Mouse (Mus musculus) embryonic facial prominence, embryonic 12.5 days (tissue): Measurements from ENCODE around the gene Tanc1. TPM values are rescaled to one million over a fixed set of nuclear protein-coding genes. Genes with fewer than 3 reads are reported as not detected.

Source experiments
- ATAC-seq: fragments of 200-750 bp; cut with Nextera tagmentation; 2 replicates; pipeline ENCODE4 v1.8.0; 2017; ENCODE audit not compliant: insufficient number of reproducible peaks, insufficient read depth, low FRiP score, low TSS enrichment
- H3K27ac ChIP-seq: fragments of 300-500 bp; sonication (generic); 2 replicates; pipeline ENCODE4 v1.5.1; 2016; ENCODE audit warnings: mild to moderate bottlenecking
- H3K27me3 ChIP-seq: fragments of 300-500 bp; sonication (generic); 2 replicates; pipeline ENCODE4 v1.6.1; 2016; ENCODE audit warnings: mild to moderate bottlenecking, moderate library complexity
- H3K36me3 ChIP-seq: fragments of 300-500 bp; sonication (generic); 2 replicates; pipeline ENCODE4 v1.6.1; 2016; ENCODE audit warnings: mild to moderate bottlenecking
- H3K4me1 ChIP-seq: fragments of 300-500 bp; sonication (generic); 2 replicates; pipeline ENCODE4 v1.6.1; 2016
- H3K4me2 ChIP-seq: fragments of 300-500 bp; sonication (generic); replicated peaks from 2 replicates; pipeline ENCODE4 v1.6.1; 2016; ENCODE audit warnings: mild to moderate bottlenecking, moderate library complexity
- H3K4me3 ChIP-seq: fragments of 300-500 bp; sonication (generic); 2 replicates; pipeline ENCODE4 v1.5.1; 2016; ENCODE audit warnings: mild to moderate bottlenecking
- H3K9ac ChIP-seq: fragments of 300-500 bp; sonication (generic); 2 replicates; pipeline ENCODE4 v1.6.1; 2016; ENCODE audit warnings: mild to moderate bottlenecking, moderate library complexity
- H3K9me3 ChIP-seq: fragments of 300-500 bp; sonication (generic); 2 replicates; pipeline ENCODE4 v1.6.1; 2016; ENCODE audit warnings: mild to moderate bottlenecking, moderate library complexity
- WGBS: fragments of 180-500 bp; shearing (Covaris S2); methylation state at CpG from one replicate; pipeline ENCODE4 v1.1.7; 2016; 5-methylcytosine and 5-hydroxymethylcytosine counted together
- polyA plus RNA-seq: library from polyadenylated mRNA; unstranded; fragments of >200 nt; fragmentation: Nextera tagmentation; extraction: Ambion mirVana; gene quantifications from 2 replicates; pipeline ENCODE4 v1.2.1, GENCODE M21; 2016

The Tanc1 gene
- polyA plus RNA-seq, 1 experiment from 2014 or later, result 37.5 TPM

- 20% methylated on average over 17 of the region's 17 CpGs for WGBS
- no peak overlapping the region for H3K9ac ChIP-seq
- no peak overlapping the region for H3K4me2 ChIP-seq
- no peak overlapping the region for H3K4me3 ChIP-seq
- no peak overlapping the region for H3K27ac ChIP-seq
- H3K36me3 ChIP-seq, result no peaks in the 10 kb centered on the region
- no peak for ATAC-seq
- no peaks in the 10 kb centered on the region for H3K9me3 ChIP-seq
- H3K4me1 ChIP-seq, result peaks cover 73% of the 10 kb centered on the region
- H3K27me3 ChIP-seq, result no peaks in the 10 kb centered on the region
Observed at GRCm38 (mm10) chr2:59675270-59675995, 63.6 kb downstream of the Tanc1 start.

- H3K4me1 ChIP-seq, result peaks cover 73% of the 10 kb centered on the region
Observed at GRCm38 (mm10) chr2:59676041-59676440, 64.2 kb downstream of the Tanc1 start.

GRCm38 (mm10) chr2:59676442-59676841 lies 64.6 kb downstream of the Tanc1 start:
- ATAC-seq, result no peak
- peaks cover 70% of the 10 kb centered on the region for H3K4me1 ChIP-seq
- H3K4me3 ChIP-seq, result no peak overlapping the region
- H3K9ac ChIP-seq, result no peak overlapping the region
- H3K9me3 ChIP-seq, result no peaks in the 10 kb centered on the region
- no peak overlapping the region for H3K27ac ChIP-seq
- H3K4me2 ChIP-seq, result no peak overlapping the region
- WGBS, result 51% methylated on average over 6 of the region's 6 CpGs
- no peaks in the 10 kb centered on the region for H3K27me3 ChIP-seq
- H3K36me3 ChIP-seq, result no peaks in the 10 kb centered on the region

More at GRCm38 (mm10) chr2:59676041-59676440, 64.2 kb downstream of the Tanc1 start:
- Histone ChIP-seq H3K9ac (no peak overlapping the region), H3K4me2 (no peak overlapping the region), H3K36me3 (no peaks in the 10 kb centered on the region), H3K27me3 (no peaks in the 10 kb centered on the region), H3K9me3 (no peaks in the 10 kb centered on the region), H3K27ac (no peak overlapping the region), H3K4me3 (no peak overlapping the region)
- no peak for ATAC-seq
- 55% methylated on average over 6 of the region's 6 CpGs for WGBS

GRCm38 (mm10) chr2:59679424-59680020 lies 67.7 kb downstream of the Tanc1 start:
- H3K4me1 ChIP-seq, result peaks cover 61% of the 10 kb centered on the region
- no peak for ATAC-seq
- no peaks in the 10 kb centered on the region for H3K36me3 ChIP-seq
- no peaks in the 10 kb centered on the region for H3K27me3 ChIP-seq
- H3K4me2 ChIP-seq, result no peak overlapping the region
- no peak overlapping the region for H3K27ac ChIP-seq
- H3K9me3 ChIP-seq, result no peaks in the 10 kb centered on the region
- 79% methylated on average over 10 of the region's 10 CpGs for WGBS
- H3K4me3 ChIP-seq, result no peak overlapping the region
- H3K9ac ChIP-seq, result no peak overlapping the region

- peaks cover 51% of the 10 kb centered on the region for H3K4me1 ChIP-seq
Observed at GRCm38 (mm10) chr2:59680736-59681135, 68.9 kb downstream of the Tanc1 start.

GRCm38 (mm10) chr2:59681181-59681580 lies 69.3 kb downstream of the Tanc1 start:
- no peaks in the 10 kb centered on the region for H3K36me3 ChIP-seq
- H3K4me3 ChIP-seq, result no peak overlapping the region
- H3K9ac ChIP-seq, result no peak overlapping the region
- H3K9me3 ChIP-seq, result no peaks in the 10 kb centered on the region
- H3K4me2 ChIP-seq, result no peak overlapping the region
- H3K4me1 ChIP-seq, result peaks cover 47% of the 10 kb centered on the region
- ATAC-seq, result no peak
- 81% methylated on average over 4 of the region's 4 CpGs for WGBS
- no peak overlapping the region for H3K27ac ChIP-seq
- no peaks in the 10 kb centered on the region for H3K27me3 ChIP-seq

More at GRCm38 (mm10) chr2:59680736-59681135, 68.9 kb downstream of the Tanc1 start:
- Histone ChIP-seq H3K9me3 (no peaks in the 10 kb centered on the region), H3K27ac (no peak overlapping the region), H3K27me3 (no peaks in the 10 kb centered on the region), H3K4me2 (no peak overlapping the region), H3K9ac (no peak overlapping the region), H3K4me3 (no peak overlapping the region), H3K36me3 (no peaks in the 10 kb centered on the region)
- WGBS, result 55% methylated on average over 5 of the region's 5 CpGs
- ATAC-seq, result no peak

GRCm38 (mm10) chr2:59684864-59685605 lies 73.2 kb downstream of the Tanc1 start:
- H3K4me2 ChIP-seq, result no peak overlapping the region
- peaks cover 31% of the 10 kb centered on the region for H3K4me1 ChIP-seq
- H3K4me3 ChIP-seq, result no peak overlapping the region
- WGBS, result 79% methylated on average over 16 of the region's 16 CpGs
- ATAC-seq, result no peak
- H3K36me3 ChIP-seq, result no peaks in the 10 kb centered on the region
- 0 out of 2 replicates have a peak overlapping the region, but pooled peaks have one; percentile 50 for H3K27ac ChIP-seq
- H3K9me3 ChIP-seq, result no peaks in the 10 kb centered on the region
- H3K9ac ChIP-seq, result no peak overlapping the region
- H3K27me3 ChIP-seq, result no peaks in the 10 kb centered on the region

GRCm38 (mm10) chr2:59685606-59685950 lies 73.7 kb downstream of the Tanc1 start:
- ATAC-seq, result no peak

GRCm38 (mm10) chr2:59688261-59689104 lies 76.6 kb downstream of the Tanc1 start:
- H3K4me1 ChIP-seq, result peaks cover 28% of the 10 kb centered on the region
- no peak overlapping the region for H3K4me3 ChIP-seq
- H3K4me2 ChIP-seq, result no peak overlapping the region
- H3K27me3 ChIP-seq, result no peaks in the 10 kb centered on the region
- H3K9me3 ChIP-seq, result no peaks in the 10 kb centered on the region
- 0 out of 2 replicates have a peak overlapping the region, but pooled peaks have one; percentile 56 for H3K27ac ChIP-seq
- H3K36me3 ChIP-seq, result no peaks in the 10 kb centered on the region
- no peak overlapping the region for H3K9ac ChIP-seq
- no peak for ATAC-seq
- WGBS, result 57% methylated on average over 16 of the region's 16 CpGs

More at GRCm38 (mm10) chr2:59685606-59685950, 73.7 kb downstream of the Tanc1 start:
- Histone ChIP-seq H3K9me3 (no peaks in the 10 kb centered on the region), H3K27me3 (no peaks in the 10 kb centered on the region), H3K4me2 (no peak overlapping the region), H3K27ac (0 out of 2 replicates have a peak overlapping the region, but pooled peaks have one; percentile 50), H3K9ac (no peak overlapping the region), H3K36me3 (no peaks in the 10 kb centered on the region), H3K4me3 (no peak overlapping the region), H3K4me1 (peaks cover 30% of the 10 kb centered on the region)
- WGBS, result 92% methylated on average over 4 of the region's 4 CpGs

GRCm38 (mm10) chr2:59691112-59691511 lies 79.3 kb downstream of the Tanc1 start:
- H3K9ac ChIP-seq, result no peak overlapping the region
- H3K9me3 ChIP-seq, result no peaks in the 10 kb centered on the region
- H3K36me3 ChIP-seq, result no peaks in the 10 kb centered on the region
- 10% methylated on average over 4 of the region's 4 CpGs for WGBS
- no peaks in the 10 kb centered on the region for H3K27me3 ChIP-seq
- no peak overlapping the region for H3K4me2 ChIP-seq
- H3K4me3 ChIP-seq, result no peak overlapping the region
- H3K27ac ChIP-seq, result peak overlapping the region; percentile 60; the same call in 1 of the 2 replicates
- ATAC-seq, result no peak
- H3K4me1 ChIP-seq, result peaks cover 23% of the 10 kb centered on the region

- Histone ChIP-seq H3K9ac (no peak overlapping the region), H3K9me3 (no peaks in the 10 kb centered on the region), H3K36me3 (no peaks in the 10 kb centered on the region), H3K27ac (no peak overlapping the region), H3K27me3 (no peaks in the 10 kb centered on the region), H3K4me2 (no peak overlapping the region), H3K4me1 (peaks cover 35% of the 10 kb centered on the region), H3K4me3 (no peak overlapping the region)
- 57% methylated on average over 5 of the region's 5 CpGs for WGBS
- ATAC-seq, result no peak
Observed at GRCm38 (mm10) chr2:59693473-59693872, 81.6 kb downstream of the Tanc1 start.
